Mouse (Mus musculus) forebrain, embryonic 16.5 days (tissue): ENCODE measurements at regions not wholly inside any gene's neighbourhood (a gene's known extent, or its start where the extent isn't known, plus 50 kb on each side); places are given as distances from the start of the nearest gene placed in this dataset.

ENCODE experiments used
- ATAC-seq: fragments of 200-750 bp; cut with Nextera tagmentation; 2 replicates; pipeline ENCODE4 v1.8.0; 2017; ENCODE audit warnings: mild to moderate bottlenecking, moderate library complexity
- H3K27ac ChIP-seq: fragments of 300-500 bp; sonication (generic); 2 replicates; pipeline ENCODE4 v1.5.1; 2014; ENCODE audit warnings: low read length, control low read depth
- H3K27me3 ChIP-seq: fragments of 300-500 bp; sonication (generic); replicated peaks from 2 replicates; pipeline ENCODE4 v1.6.1; 2014; ENCODE audit warnings: low read length; ENCODE audit not compliant: control insufficient read depth, insufficient read depth
- H3K36me3 ChIP-seq: fragments of 300-500 bp; sonication (generic); 2 replicates; pipeline ENCODE4 v1.6.1; 2014; ENCODE audit not compliant: control insufficient read depth, insufficient read depth
- H3K4me1 ChIP-seq: fragments of 300-500 bp; sonication (generic); replicated peaks from 2 replicates; pipeline ENCODE4 v1.6.1; 2014; ENCODE audit warnings: low read length; ENCODE audit not compliant: control insufficient read depth, insufficient read depth
- H3K4me2 ChIP-seq: fragments of 300-500 bp; sonication (generic); 2 replicates; pipeline ENCODE4 v1.6.1; 2014; ENCODE audit warnings: mild to moderate bottlenecking, low read length, control low read depth
- H3K4me3 ChIP-seq: fragments of 300-500 bp; sonication (generic); replicated peaks from 2 replicates; pipeline ENCODE4 v1.5.1; 2014; ENCODE audit warnings: mild to moderate bottlenecking, low read length, control low read depth
- H3K9ac ChIP-seq: fragments of 300-500 bp; sonication (generic); replicated peaks from 2 replicates; pipeline ENCODE4 v1.6.1; 2014; ENCODE audit warnings: low read depth, low read length, control low read depth
- H3K9me3 ChIP-seq: fragments of 300-500 bp; sonication (generic); 2 replicates; pipeline ENCODE4 v1.6.1; 2016; ENCODE audit warnings: low read length; ENCODE audit not compliant: control insufficient read depth
- WGBS: fragments of 180-500 bp; shearing (Covaris S2); extraction: QIAGEN DNeasy Blood & Tissue Kit; methylation state at CpG from one replicate; pipeline ENCODE4 v1.1.7; 2014; 5-methylcytosine and 5-hydroxymethylcytosine counted together

DNA sequence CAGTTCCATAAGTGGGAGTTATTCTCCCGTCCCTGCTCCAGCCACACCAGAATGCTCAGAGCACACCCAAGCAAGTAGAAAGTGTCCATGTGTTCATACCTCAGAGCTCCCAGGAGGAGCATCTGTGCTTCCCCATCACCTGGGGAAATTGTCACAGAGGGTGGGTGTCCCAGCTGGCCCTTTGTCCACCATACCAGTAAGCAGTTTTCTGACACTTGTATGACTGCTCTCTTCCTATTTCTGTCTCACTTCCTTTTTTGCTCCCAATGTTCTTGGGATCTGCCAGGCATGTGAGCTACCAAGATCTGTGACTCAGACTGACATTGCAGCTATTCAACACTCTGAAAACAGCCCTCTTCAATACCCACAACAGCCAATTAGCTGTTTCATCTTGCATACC is 447.9 kb upstream of the Kdm8 start:
- no peak overlapping the region for H3K9ac ChIP-seq
- H3K27ac ChIP-seq = no peak overlapping the region
- no peak overlapping the region for H3K4me2 ChIP-seq
- H3K4me1 ChIP-seq = peaks cover 3% of the 10 kb centered on the region
- WGBS = 100% methylated on average over 1 of the region's 1 CpGs
- H3K9me3 ChIP-seq = no peaks in the 10 kb centered on the region; the same call in 1 of the 2 replicates
- ATAC-seq = no peak
- H3K4me3 ChIP-seq = no peak overlapping the region
- H3K27me3 ChIP-seq = no peaks in the 10 kb centered on the region
- no peaks in the 10 kb centered on the region for H3K36me3 ChIP-seq

DNA sequence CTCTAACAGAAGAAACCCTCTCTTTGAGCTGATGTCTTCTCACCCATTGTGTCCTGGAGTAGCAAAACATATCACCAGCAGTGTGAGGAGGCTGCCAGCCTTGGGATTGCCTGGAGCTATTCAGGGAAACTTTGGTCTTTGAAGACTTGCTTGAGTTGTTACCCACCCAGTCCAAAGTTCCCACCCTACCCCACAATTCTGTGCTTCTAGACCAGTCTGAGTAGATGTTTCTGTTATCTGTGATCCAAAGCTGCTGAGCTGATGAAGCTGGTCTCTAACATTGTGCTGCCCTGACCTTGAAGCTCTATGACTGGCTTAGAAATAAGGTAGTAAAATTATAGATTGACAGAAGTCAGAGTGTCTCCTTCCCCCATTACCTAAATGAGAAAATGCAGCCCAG is 443.8 kb upstream of the Kdm8 start:
- no peak overlapping the region for H3K4me3 ChIP-seq

DNA sequence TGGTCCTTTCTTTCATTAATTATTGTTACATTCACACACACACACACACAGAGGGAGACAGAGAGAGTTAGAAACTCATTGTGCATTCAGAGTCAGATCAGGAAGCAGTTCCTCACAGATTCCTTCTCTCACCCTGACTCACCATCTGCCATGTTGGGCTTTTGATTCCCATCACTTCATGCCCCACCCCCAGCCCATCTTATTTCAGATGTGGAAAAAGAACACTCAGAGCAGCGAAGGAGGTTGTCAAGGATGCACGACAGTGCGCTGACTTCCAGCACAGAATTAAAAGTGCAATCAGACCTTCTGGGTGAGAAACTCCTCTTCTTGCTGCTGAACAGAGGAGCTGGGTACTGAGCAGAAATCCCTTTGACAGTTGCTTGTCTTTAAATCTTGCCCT is 438.8 kb upstream of the Kdm8 start:
- 40% methylated on average over 3 of the region's 3 CpGs for WGBS

More for the DNA sequence above, 443.8 kb upstream of the Kdm8 start:
- Histone ChIP-seq H3K27me3 (no peaks in the 10 kb centered on the region), H3K36me3 (no peaks in the 10 kb centered on the region), H3K4me1 (peaks cover 1% of the 10 kb centered on the region; the same call in 1 of the 2 replicates), H3K9me3 (no peaks in the 10 kb centered on the region; the same call in 1 of the 2 replicates), H3K9ac (no peak overlapping the region), H3K27ac (no peak overlapping the region), H3K4me2 (no peak overlapping the region)
- ATAC-seq = no peak

DNA sequence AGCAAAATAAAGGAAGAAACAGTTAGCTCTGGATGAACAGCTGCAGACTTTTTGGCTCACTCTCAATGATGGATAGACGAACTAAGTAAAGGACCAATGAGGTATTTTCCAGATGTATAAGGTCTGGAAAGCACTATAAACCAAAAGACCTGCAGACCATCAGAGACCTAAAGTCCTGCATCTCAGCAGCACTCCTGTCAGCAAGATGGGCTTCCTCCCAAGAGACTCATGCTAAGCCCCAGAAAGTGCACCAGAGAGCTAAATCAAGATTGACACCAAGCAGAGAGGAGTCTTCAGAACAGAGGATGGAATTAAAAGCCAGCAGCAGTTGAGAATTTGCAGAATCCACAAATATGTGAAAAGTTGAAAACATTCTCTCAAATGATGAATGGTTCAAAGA is 425.2 kb upstream of the Kdm8 start:
- no peak for ATAC-seq

More for the DNA sequence above, 438.8 kb upstream of the Kdm8 start:
- H3K4me2 ChIP-seq = no peak overlapping the region
- no peak overlapping the region for H3K9ac ChIP-seq
- H3K9me3 ChIP-seq = no peaks in the 10 kb centered on the region
- peak; percentile 72 for ATAC-seq
- no peaks in the 10 kb centered on the region for H3K27me3 ChIP-seq
- no peaks in the 10 kb centered on the region for H3K36me3 ChIP-seq
- no peak overlapping the region for H3K4me3 ChIP-seq
- H3K4me1 ChIP-seq = peaks cover 3% of the 10 kb centered on the region; the same call in 1 of the 2 replicates
- no peak overlapping the region for H3K27ac ChIP-seq

DNA sequence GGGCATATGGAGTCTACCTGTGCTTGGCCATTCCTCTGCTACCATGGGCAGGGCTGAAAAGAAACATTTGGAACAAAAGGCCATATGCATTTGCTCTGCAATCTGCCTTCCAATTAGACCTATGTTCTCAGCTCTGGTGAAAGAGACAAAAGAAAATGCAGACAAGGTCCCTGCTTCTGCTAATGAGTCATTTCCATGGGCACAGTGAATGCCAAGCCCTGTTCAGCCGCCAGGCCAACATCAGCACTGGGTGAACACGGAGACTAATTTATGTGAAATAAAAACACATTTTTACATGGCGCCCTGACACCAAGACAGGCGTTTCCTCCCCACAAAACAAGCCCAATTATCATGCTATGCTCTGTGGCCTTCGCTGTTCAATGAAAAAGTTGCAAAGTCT is 419.5 kb upstream of the Kdm8 start:
- H3K27me3 ChIP-seq = no peaks in the 10 kb centered on the region
- WGBS = 27% methylated on average over 5 of the region's 5 CpGs
- no peaks in the 10 kb centered on the region for H3K36me3 ChIP-seq
- H3K9me3 ChIP-seq = no peaks in the 10 kb centered on the region
- peak; percentile 77 for ATAC-seq
- no peak overlapping the region for H3K4me2 ChIP-seq
- peaks cover 3% of the 10 kb centered on the region; the same call in 1 of the 2 replicates for H3K4me1 ChIP-seq
- no peak overlapping the region for H3K4me3 ChIP-seq
- no peak overlapping the region for H3K9ac ChIP-seq
- no peak overlapping the region for H3K27ac ChIP-seq

More for the DNA sequence above, 425.2 kb upstream of the Kdm8 start:
- H3K4me3 ChIP-seq = no peak overlapping the region
- H3K4me1 ChIP-seq = no peaks in the 10 kb centered on the region
- H3K9me3 ChIP-seq = no peaks in the 10 kb centered on the region
- no peaks in the 10 kb centered on the region for H3K36me3 ChIP-seq
- no peak overlapping the region for H3K27ac ChIP-seq
- no peak overlapping the region for H3K9ac ChIP-seq
- WGBS = 81% methylated on average over 1 of the region's 1 CpGs
- H3K4me2 ChIP-seq = no peak overlapping the region
- H3K27me3 ChIP-seq = no peaks in the 10 kb centered on the region

DNA sequence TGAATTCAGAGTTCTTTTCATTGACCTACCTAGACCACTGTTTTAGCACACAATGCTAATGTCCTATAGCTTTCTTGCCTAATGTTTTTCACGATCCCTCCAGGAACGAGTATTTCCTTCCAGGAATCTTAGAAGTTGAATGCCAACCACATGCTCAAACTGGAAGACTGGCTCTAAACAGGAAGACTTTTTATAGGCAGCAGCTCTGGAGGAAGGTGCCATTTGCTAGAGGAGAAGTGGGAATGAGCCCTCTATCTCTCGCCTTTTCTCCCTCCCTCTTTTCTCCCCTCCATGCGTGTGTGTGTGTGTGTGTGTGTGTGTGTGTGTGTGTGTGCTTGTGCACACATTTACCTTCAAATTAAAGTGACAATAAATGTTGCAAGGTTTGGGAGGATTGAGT is 410.7 kb upstream of the Kdm8 start:
- Histone ChIP-seq H3K9me3 (no peaks in the 10 kb centered on the region), H3K4me3 (no peak overlapping the region), H3K4me1 (peaks cover 8% of the 10 kb centered on the region), H3K4me2 (no peak overlapping the region), H3K9ac (no peak overlapping the region), H3K27me3 (no peaks in the 10 kb centered on the region), H3K27ac (0 out of 2 replicates have a peak overlapping the region, but pooled peaks have one; percentile 3), H3K36me3 (no peaks in the 10 kb centered on the region)
- WGBS = 56% methylated on average over 4 of the region's 4 CpGs
- no peak for ATAC-seq

DNA sequence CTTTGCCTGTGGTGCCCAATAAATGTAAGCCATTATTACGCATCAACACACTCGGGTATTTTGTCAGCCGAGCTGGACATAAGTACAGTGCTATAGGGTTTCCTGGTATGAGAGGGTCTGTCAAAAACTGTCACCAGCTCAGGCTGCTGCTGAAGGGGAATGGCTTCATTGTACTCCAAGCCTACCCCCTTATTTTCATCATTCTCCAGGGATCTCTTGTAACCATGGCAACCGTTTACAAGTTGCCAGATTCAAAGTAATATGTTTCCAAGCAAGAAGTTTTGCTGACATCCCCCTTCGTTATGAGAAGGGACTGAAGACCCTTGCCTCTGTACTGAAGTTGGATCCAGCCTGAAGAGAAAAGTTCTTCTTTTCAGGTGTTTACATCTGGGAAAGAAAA is 410.3 kb upstream of the Kdm8 start:
- 59% methylated on average over 5 of the region's 5 CpGs for WGBS
- H3K36me3 ChIP-seq = no peaks in the 10 kb centered on the region
- ATAC-seq = 0 out of 2 replicates have a peak, but pooled peaks have one; percentile 18
- H3K9ac ChIP-seq = no peak overlapping the region
- H3K27ac ChIP-seq = 0 out of 2 replicates have a peak overlapping the region, but pooled peaks have one; percentile 3
- H3K27me3 ChIP-seq = no peaks in the 10 kb centered on the region
- no peaks in the 10 kb centered on the region for H3K9me3 ChIP-seq
- no peak overlapping the region for H3K4me3 ChIP-seq
- no peak overlapping the region for H3K4me2 ChIP-seq
- peaks cover 8% of the 10 kb centered on the region for H3K4me1 ChIP-seq

DNA sequence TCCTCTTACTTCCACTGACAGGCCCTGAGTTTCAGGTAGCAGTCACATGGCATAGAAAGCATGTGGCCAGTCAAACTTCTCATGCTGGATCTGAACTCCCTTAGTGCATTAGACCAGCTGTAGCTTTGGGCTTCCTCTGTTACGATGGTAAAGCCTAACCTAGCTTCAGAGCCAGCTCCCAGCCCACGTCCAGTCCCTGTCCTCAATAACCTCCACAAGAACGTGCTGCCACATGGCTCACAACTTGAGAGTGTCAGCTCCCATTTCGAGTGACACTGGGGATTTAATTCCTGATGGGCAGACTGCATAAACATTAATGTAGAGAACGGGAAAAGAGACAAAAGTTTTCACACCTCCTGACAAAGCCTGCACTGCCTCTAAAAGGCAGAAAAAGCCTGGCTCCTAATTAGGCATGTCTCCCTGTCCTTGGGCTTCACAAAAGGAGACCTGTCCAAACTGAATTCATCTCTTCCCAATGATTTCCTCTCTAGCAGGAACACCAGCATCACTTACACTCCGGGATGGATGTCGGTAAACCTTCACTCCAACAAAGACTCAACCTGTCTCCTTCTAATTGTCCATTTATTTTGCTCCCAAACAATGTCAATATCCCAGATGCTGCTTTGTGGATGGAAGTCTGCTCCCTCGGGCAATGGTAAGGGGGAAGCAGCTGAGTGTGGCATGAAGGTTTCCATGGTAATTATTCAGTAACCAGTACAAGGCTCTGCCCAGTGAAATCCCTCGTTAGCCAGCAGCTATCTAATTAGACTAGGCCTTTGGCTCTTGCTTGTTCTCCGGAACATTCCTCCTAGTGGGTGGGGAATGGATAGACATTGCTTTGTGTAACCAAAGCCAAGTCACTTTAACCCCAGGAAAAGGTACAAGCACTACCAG is 408.1 kb upstream of the Kdm8 start:
- Histone ChIP-seq H3K9me3 (no peaks in the 10 kb centered on the region), H3K4me3 (no peak overlapping the region), H3K9ac (no peak overlapping the region), H3K36me3 (no peaks in the 10 kb centered on the region), H3K27ac (no peak overlapping the region), H3K4me1 (peaks cover 8% of the 10 kb centered on the region), H3K27me3 (no peaks in the 10 kb centered on the region), H3K4me2 (no peak overlapping the region)
- 13% methylated on average over 10 of the region's 10 CpGs for whole genome bisulfite sequencing
- peak; percentile 93 for ATAC-seq

DNA sequence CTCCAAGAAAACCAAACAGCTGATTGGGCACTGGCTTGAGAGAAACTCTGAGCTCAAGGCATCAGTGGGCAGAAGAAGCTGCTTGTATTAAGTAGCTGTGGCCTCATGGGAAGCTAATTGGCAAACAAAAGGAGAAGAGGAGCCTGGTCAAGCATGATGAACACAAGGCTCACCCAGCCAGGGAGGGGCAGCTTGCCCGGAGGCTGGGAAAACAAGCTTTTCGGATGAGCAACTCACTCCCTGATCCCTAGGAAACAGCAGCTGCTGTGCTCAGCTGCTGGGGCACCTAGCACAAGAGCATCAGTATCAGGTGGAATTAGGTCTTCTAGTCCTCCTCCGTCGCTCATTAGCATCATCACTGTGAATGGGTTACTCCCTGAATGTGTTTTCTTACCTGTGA is 405.6 kb upstream of the Kdm8 start:
- ATAC-seq = no peak
- H3K4me2 ChIP-seq = no peak overlapping the region
- H3K9me3 ChIP-seq = no peaks in the 10 kb centered on the region
- no peaks in the 10 kb centered on the region for H3K27me3 ChIP-seq
- no peak overlapping the region for H3K4me3 ChIP-seq
- H3K9ac ChIP-seq = no peak overlapping the region
- no peak overlapping the region for H3K27ac ChIP-seq
- WGBS = 31% methylated on average over 4 of the region's 4 CpGs
- peaks cover 8% of the 10 kb centered on the region for H3K4me1 ChIP-seq
- H3K36me3 ChIP-seq = no peaks in the 10 kb centered on the region
